Mouse (Mus musculus) midbrain, postnatal 0 days (tissue): ENCODE results near the gene Ggta1. TPM values are rescaled to one million over a fixed set of nuclear protein-coding genes. Genes with fewer than 3 reads are reported as not detected.

Source experiments
- ATAC-seq: fragments of 200-750 bp; cut with Nextera tagmentation; 2 replicates; pipeline ENCODE4 v1.8.0; 2017; ENCODE audit warnings: moderate number of reproducible peaks, mild to moderate bottlenecking, moderate TSS enrichment, moderate library complexity; ENCODE audit not compliant: low FRiP score
- DNase-seq: peaks from one replicate; pipeline ENCODE4 v3.0.0-alpha.2; 2015; ENCODE audit warnings: low spot score
- H3K27ac ChIP-seq: fragments of 300-500 bp; sonication (generic); 2 replicates; pipeline ENCODE4 v1.5.1; 2014; ENCODE audit warnings: low read depth, mild to moderate bottlenecking, low read length, mixed read lengths
- H3K27me3 ChIP-seq: fragments of 300-500 bp; sonication (generic); 2 replicates; pipeline ENCODE4 v1.6.1; 2014; ENCODE audit warnings: low read length, control low read depth, mixed read lengths; ENCODE audit not compliant: insufficient read depth
- H3K36me3 ChIP-seq: fragments of 300-500 bp; sonication (generic); 2 replicates; pipeline ENCODE4 v1.6.1; 2014; ENCODE audit warnings: low read length, control low read depth, mixed read lengths; ENCODE audit not compliant: insufficient read depth
- H3K4me1 ChIP-seq: fragments of 300-500 bp; sonication (generic); 2 replicates; pipeline ENCODE4 v1.6.1; 2014; ENCODE audit warnings: mild to moderate bottlenecking, control low read depth, antibody characterized with exemption, low read length, mixed read lengths; ENCODE audit not compliant: insufficient read depth
- H3K4me2 ChIP-seq: fragments of 300-500 bp; sonication (generic); 2 replicates; pipeline ENCODE4 v1.6.1; 2014; ENCODE audit warnings: low read depth, mild to moderate bottlenecking, low read length, mixed read lengths; ENCODE audit not compliant: poor library complexity, severe bottlenecking
- H3K4me3 ChIP-seq: fragments of 300-500 bp; sonication (generic); 2 replicates; pipeline ENCODE4 v1.5.1; 2014; ENCODE audit warnings: low read depth, mild to moderate bottlenecking, low read length, moderate library complexity
- H3K9ac ChIP-seq: fragments of 300-500 bp; sonication (generic); replicated peaks from 2 replicates; pipeline ENCODE4 v1.6.1; 2014; ENCODE audit warnings: mild to moderate bottlenecking, low read length, moderate library complexity, mixed read lengths; ENCODE audit not compliant: poor library complexity, severe bottlenecking
- H3K9me3 ChIP-seq: fragments of 300-500 bp; sonication (generic); 2 replicates; pipeline ENCODE4 v1.6.1; 2016; ENCODE audit warnings: low read length, control low read depth
- CTCF ChIP-seq: IDR thresholded peaks from 2 replicates; pipeline ENCODE4 v1.5.1; 2016; ENCODE audit warnings: antibody characterized with exemption, mild to moderate bottlenecking
- WGBS: fragments of 180-500 bp; shearing (Covaris S2); extraction: QIAGEN DNeasy Blood & Tissue Kit; methylation state at CpG from one replicate; pipeline ENCODE4 v1.1.7; 2014; 5-methylcytosine and 5-hydroxymethylcytosine counted together
- polyA plus RNA-seq: library from polyadenylated mRNA; unstranded; fragments of >200 nt; fragmentation: Nextera tagmentation; extraction: Ambion mirVana; gene quantifications from 2 replicates; pipeline ENCODE4 v1.2.1, GENCODE M21; 2015
- total RNA-seq: library from RNA; depleted of rRNA; stranded (reverse); fragments of >200 nt; gene quantifications from 2 replicates; pipeline ENCODE4 v1.2.3, GENCODE M21; 2014

The Ggta1 gene
- total and polyA plus RNA-seq, 2 experiments from 2014 or later, result 3.8 to 5.4 TPM

GRCm38 (mm10) chr2:35441419-35441818, 21.6 kb downstream of the Ggta1 start:
- no peak for TF ChIP-seq CTCF
- no peaks in the 10 kb centered on the region for H3K4me1 ChIP-seq
- 82% methylated on average over 6 of the region's 6 CpGs for WGBS
- H3K27ac ChIP-seq, result no peak overlapping the region
- no peaks in the 10 kb centered on the region for H3K27me3 ChIP-seq
- no peaks in the 10 kb centered on the region for H3K9me3 ChIP-seq
- no peak overlapping the region for H3K4me3 ChIP-seq
- ATAC-seq, result no peak
- no peak overlapping the region for H3K4me2 ChIP-seq
- H3K36me3 ChIP-seq, result no peaks in the 10 kb centered on the region
- no peak overlapping the region for H3K9ac ChIP-seq
- no peak for DNase-seq

GRCm38 (mm10) chr2:35440480-35440879, 22.6 kb downstream of the Ggta1 start:
- no peak for DNase-seq
- no peak for TF ChIP-seq CTCF
- Histone ChIP-seq H3K9ac (no peak overlapping the region), H3K4me1 (no peaks in the 10 kb centered on the region), H3K4me3 (no peak overlapping the region), H3K27ac (no peak overlapping the region), H3K36me3 (no peaks in the 10 kb centered on the region), H3K9me3 (no peaks in the 10 kb centered on the region), H3K27me3 (no peaks in the 10 kb centered on the region), H3K4me2 (no peak overlapping the region)
- WGBS, result 90% methylated on average over 3 of the region's 3 CpGs
- ATAC-seq, result no peak

- Histone ChIP-seq H3K9me3 (no peaks in the 10 kb centered on the region), H3K9ac (no peak overlapping the region), H3K27me3 (no peaks in the 10 kb centered on the region), H3K4me1 (no peaks in the 10 kb centered on the region), H3K4me3 (no peak overlapping the region), H3K4me2 (no peak overlapping the region), H3K27ac (no peak overlapping the region), H3K36me3 (no peaks in the 10 kb centered on the region)
- DNase-seq (no peak), ATAC-seq (no peak)
- no peak for TF ChIP-seq CTCF
- WGBS, result 94% methylated on average over 2 of the region's 2 CpGs
Observed at GRCm38 (mm10) chr2:35437796-35438195, 25.2 kb downstream of the Ggta1 start.

- 85% methylated on average over 6 of the region's 6 CpGs for WGBS
- Histone ChIP-seq H3K27me3 (no peaks in the 10 kb centered on the region), H3K9ac (no peak overlapping the region), H3K4me1 (no peaks in the 10 kb centered on the region), H3K27ac (no peak overlapping the region), H3K4me2 (no peak overlapping the region), H3K4me3 (no peak overlapping the region), H3K36me3 (no peaks in the 10 kb centered on the region), H3K9me3 (no peaks in the 10 kb centered on the region)
- ATAC-seq, result no peak
- no peak for DNase-seq
- no peak for TF ChIP-seq CTCF
Observed at GRCm38 (mm10) chr2:35434576-35435123, 28.4 kb downstream of the Ggta1 start.

- Histone ChIP-seq H3K9ac (no peak overlapping the region), H3K27me3 (no peaks in the 10 kb centered on the region), H3K4me3 (no peak overlapping the region), H3K4me2 (no peak overlapping the region), H3K27ac (no peak overlapping the region), H3K36me3 (no peaks in the 10 kb centered on the region), H3K4me1 (no peaks in the 10 kb centered on the region), H3K9me3 (no peaks in the 10 kb centered on the region)
- DNase-seq, result no peak
- no peak for TF ChIP-seq CTCF
- no peak for ATAC-seq
- WGBS, result 86% methylated on average over 4 of the region's 4 CpGs
Observed at GRCm38 (mm10) chr2:35433428-35433827, 29.6 kb downstream of the Ggta1 start.

GRCm38 (mm10) chr2:35432472-35432871, 30.6 kb downstream of the Ggta1 start:
- Histone ChIP-seq H3K4me3 (no peak overlapping the region), H3K27me3 (no peaks in the 10 kb centered on the region), H3K36me3 (no peaks in the 10 kb centered on the region), H3K27ac (no peak overlapping the region), H3K4me2 (no peak overlapping the region), H3K9ac (no peak overlapping the region), H3K4me1 (no peaks in the 10 kb centered on the region), H3K9me3 (no peaks in the 10 kb centered on the region)
- WGBS, result 42% methylated on average over 7 of the region's 7 CpGs
- no peak for TF ChIP-seq CTCF
- DNase-seq (no peak), ATAC-seq (no peak)
